Mouse (Mus musculus) large intestine, adult 2 months (tissue): ENCODE data around the gene Dnah11. TPM values are rescaled to one million over a fixed set of nuclear protein-coding genes. Genes with fewer than 3 reads are reported as not detected.

Experiments used
- DNase-seq: peaks from one replicate; pipeline ENCODE4 v3.0.0-alpha.2; 2012; ENCODE audit warnings: low read depth, low spot score
- WGBS: fragments of 180-500 bp; shearing (Covaris S2); methylation state at CpG from one replicate; pipeline ENCODE4 v1.1.7; 2018; 5-methylcytosine and 5-hydroxymethylcytosine counted together
- polyA plus RNA-seq: library from polyadenylated mRNA; depleted of rRNA; stranded (reverse); fragments of >200 nt; gene quantifications from 2 replicates; pipeline ENCODE4 v1.2.3, GENCODE M21; 2012

Dnah11 gene
- polyA plus RNA-seq, 1 experiment: 0.01 TPM

- 72% methylated on average over 5 of the region's 5 CpGs for WGBS
- DNase-seq: no peak
These were observed 99.1 kb downstream of the Dnah11 start for GRCm38 (mm10) chr12:118099694-118100093.

DNA sequence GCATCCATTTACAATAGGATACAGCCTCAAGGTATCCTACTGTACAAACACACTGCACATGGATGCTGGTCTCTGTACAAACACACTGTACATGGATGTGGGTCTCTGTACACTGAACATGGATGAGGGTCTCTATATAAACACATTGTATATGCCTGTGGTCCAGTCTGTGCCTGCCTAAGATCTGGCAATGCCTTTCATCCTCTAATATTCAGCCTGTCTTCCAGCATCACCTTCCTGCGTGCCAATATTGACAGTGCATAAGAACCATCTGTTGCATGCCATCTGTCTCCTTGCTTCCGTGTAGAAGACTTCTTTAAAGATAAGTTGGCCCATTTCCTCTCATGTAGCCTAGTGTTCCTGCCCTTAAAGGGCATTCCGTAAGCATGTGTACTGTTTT, 100.6 kb downstream of the Dnah11 start:
- no peak for DNase-seq
- WGBS: 76% methylated on average over 3 of the region's 3 CpGs

DNA sequence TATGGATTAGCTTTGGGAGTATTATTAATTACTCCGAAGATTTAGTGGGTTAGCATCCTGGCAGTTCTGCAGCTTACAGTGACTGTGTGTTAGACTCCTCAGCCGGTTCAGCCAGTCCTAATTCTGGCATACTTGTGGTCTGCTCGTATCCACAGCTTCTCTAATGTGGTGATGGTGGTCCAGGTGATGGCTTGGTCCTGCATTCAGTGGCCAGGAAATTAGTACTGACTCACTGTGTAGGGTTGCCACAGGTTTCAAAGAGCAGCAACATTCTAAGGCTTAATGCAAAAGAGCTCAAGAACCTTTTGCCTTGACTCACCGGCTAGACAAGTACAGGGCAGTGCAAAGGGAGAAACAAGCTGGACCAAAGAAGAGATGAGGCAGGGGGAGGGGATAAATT, 103.9 kb downstream of the Dnah11 start:
- WGBS: 82% methylated on average over 4 of the region's 4 CpGs
- DNase-seq: no peak

- 84% methylated on average over 1 of the region's 1 CpGs for WGBS
- no peak for DNase-seq
These were observed 113.6 kb downstream of the Dnah11 start for GRCm38 (mm10) chr12:118085291-118085690.

GRCm38 (mm10) chr12:118084806-118085205, 114.0 kb downstream of the Dnah11 start:
- WGBS: 83% methylated on average over 3 of the region's 3 CpGs
- no peak for DNase-seq

GRCm38 (mm10) chr12:118084134-118084533, 114.7 kb downstream of the Dnah11 start:
- 80% methylated on average over 5 of the region's 5 CpGs for WGBS
- DNase-seq: no peak

DNA sequence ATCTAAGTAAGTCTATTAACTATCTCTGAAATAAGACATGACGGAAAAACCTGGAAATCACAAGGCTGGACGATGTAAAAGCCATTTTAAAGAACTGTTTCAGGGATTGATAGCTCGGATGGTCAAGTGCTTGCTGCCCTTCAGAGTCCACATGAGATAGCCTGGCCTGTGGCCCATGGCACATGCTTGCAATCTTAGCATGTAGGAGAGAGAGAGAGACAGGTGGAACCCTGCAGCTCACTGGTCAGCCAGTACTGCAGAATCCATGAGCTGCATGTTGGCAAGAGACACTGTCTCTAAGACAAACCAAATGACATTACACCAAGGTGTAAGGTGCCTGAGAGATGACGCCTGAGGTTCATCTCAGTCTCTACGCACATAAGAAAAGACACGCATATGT, 118.4 kb downstream of the Dnah11 start:
- 89% methylated on average over 6 of the region's 6 CpGs for WGBS
- no peak for DNase-seq

DNA sequence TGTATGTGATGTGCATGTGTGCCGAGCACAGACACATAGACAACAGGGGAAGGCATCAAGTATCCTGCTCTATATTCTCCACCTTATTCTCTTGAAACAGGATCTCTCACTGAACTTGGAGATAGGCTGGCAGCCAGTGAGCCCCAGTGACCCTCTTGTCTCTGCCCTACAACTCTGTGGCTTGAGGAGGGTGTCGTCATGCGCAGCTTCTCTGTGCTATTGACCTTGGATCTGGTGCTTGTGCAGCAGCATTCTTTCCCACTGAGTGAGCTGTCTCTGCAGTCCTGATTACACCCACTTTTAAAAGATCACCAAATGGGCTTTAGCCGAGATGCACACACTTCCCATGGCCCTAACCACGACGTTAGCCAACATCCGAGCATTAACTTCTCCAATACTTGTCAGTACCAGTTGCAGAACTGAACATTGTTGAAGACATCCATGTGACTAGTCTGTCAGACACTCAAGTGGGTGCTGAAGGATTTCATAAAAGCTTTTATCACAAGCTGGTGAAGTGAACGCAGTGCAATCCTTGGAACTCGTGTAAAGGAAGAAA, 120.3 kb downstream of the Dnah11 start:
- DNase-seq: no peak
- 56% methylated on average over 9 of the region's 9 CpGs for WGBS

DNA sequence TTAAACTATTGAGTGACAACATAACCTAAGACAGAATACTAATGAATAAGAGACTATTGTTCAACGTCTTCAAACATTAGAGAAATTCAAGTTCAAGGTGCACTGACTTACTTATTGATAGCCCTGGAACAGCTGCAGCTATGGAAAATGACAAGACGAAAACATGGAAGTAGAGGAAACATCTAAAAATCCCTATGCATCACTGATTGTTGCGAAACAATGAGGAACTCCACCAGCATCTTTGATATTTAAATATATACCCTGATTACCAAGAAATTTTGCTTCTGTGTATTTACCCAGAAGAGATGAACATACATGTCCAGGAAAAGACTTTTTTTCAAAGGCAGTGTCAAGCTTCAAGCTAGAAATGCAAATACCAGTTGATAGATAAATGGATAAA, 122.0 kb downstream of the Dnah11 start:
- WGBS: 62% methylated on average over 3 of the region's 3 CpGs
- DNase-seq: no peak

DNA sequence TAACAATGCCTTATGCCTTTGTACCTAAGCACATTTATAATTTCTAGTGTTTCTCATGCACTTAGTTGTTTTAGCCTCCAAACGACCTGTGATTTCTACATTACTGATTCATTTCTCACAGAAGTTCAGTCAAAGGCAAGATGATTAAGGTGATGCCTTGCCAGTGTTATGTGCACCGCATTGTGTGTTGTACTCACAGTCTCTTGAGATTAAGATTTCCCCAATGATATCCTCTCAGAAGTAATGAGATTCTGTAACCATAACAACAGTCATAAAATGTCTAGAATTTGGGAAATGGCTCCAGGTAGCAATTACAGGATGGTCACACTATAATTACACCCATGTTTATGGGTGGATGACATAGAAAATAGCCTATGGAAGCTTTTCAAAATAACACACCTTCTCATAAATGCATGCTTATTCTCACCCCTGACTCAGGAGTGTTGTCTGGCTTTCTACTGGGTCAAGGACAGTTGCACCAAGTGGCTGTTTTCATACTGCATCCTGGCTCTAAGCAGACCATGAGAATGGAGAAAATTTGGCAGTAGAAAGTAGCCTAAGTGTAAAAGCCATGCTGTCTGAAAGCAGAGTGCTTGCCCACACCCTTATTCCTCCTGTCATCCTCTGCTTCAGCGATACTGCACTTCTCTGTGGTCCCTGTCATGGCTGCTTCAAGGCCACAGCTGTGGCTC, 126.5 kb downstream of the Dnah11 start:
- WGBS: 63% methylated on average over 3 of the region's 3 CpGs

DNA sequence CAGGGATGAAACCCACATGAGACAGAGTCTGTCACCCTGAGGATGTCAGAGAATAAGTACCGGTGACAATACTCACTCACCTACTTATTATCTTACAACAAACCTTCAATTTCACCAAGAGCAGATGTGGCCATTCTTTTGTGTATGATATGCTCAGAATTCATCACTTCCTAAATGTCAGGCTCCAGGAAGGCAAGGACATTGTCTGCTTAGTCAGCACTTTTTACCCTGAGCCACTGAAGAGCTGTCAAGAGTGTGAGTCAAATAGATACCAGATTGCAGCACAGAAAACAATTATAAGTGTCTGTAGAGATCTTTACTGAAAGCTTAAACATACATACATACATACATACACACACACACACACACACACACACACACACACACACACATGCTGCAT, 127.2 kb downstream of the Dnah11 start:
- WGBS: 95% methylated on average over 1 of the region's 1 CpGs
- no peak for DNase-seq

More for the DNA sequence above, 126.5 kb downstream of the Dnah11 start:
- no peak for DNase-seq

- 47% methylated on average over 4 of the region's 4 CpGs for WGBS
- DNase-seq: no peak
These were observed 130.1 kb downstream of the Dnah11 start for GRCm38 (mm10) chr12:118068785-118069184.

DNA sequence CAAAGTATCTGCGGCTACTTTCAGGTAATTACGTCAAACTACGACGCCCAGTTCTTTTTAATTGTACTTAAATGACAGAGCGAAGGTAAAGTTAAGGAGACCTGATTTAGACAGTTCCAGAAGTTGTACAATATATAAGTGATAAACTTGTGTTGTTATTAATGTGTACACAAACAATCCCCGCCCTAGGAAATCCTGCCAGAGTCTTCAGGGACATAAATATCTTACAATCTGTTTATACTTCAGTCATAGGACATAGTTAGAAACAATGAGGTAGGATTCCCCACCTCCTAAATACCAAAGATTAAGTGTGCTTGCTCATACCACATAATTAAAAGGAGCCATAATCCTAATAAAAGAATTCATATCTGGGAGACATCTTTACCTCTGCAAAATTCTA, 136.5 kb downstream of the Dnah11 start:
- 83% methylated on average over 6 of the region's 6 CpGs for whole genome bisulfite sequencing
- no peak for DNase-seq

GRCm38 (mm10) chr12:118056876-118057275, 142.0 kb downstream of the Dnah11 start:
- DNase-seq: no peak
- WGBS: 66% methylated on average over 10 of the region's 10 CpGs

- WGBS: 81% methylated on average over 4 of the region's 4 CpGs
- DNase-seq: no peak
These were observed 153.5 kb downstream of the Dnah11 start for GRCm38 (mm10) chr12:118045381-118045780.

DNA sequence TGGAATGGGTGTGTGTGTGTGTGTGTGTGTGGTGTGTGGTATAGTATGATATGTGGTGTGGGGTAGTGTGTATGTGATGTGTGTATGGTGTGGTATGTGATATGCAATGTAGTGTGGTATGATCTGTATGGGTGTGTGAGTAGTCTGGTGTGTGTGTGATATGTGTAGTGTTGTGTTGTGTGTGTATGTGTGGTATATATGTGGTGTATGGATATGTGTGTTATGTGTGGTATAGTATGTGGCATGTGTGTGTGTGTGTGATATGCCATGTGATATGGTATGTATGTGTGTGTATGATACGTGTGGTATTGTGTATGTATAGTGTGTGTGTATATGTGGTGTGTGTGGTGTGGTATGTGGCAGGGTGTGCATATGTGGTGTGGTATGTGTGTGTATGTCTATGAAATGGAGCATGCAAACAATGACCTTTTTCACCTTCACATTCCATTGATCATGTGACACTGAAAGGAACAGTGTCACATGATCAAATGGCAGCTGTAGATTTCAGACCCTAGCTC, 155.7 kb downstream of the Dnah11 start:
- DNase-seq: no peak
- 98% methylated on average over 1 of the region's 1 CpGs for WGBS

- WGBS: 70% methylated on average over 2 of the region's 2 CpGs
- DNase-seq: no peak
These were observed 156.6 kb downstream of the Dnah11 start for GRCm38 (mm10) chr12:118042196-118042595.

DNA sequence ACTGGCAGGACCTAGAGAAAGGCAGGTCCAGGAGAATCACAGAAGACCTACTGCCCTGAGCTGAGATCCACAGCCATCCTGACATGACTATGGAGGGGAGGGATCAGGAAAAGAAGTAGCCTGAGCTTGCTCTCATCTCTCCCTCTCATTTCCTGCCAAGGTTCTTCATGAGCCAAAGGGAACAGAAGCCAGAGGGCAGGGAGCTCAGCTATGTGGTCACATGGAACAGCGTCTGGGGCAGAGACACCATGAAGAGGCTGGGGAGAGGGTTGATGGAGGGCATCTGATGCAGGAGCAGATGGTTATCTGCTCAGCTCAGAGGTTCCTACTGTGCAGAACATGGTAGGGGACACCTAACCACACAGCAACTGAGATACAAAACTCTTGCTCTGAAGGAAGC, 163.9 kb downstream of the Dnah11 start:
- 63% methylated on average over 1 of the region's 1 CpGs for WGBS
- no peak for DNase-seq

DNA sequence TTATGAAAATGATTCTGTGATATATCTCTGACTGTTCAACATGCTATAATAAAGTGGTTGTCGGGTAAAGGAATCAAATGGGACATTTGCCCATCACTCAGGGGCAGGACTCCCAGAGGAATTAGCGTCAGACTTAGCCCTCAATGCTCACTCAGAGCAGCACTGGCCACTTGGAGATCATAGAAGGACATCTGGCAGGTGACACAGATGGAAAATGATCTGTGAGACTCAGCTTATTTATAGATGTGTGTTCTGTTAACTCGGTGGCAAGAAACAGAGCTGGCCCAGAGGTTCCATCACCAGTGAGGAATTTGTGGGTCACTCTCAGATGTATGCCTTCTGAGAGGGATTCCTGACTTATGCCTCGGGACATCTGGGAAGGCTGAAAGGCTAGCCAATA, 173.1 kb downstream of the Dnah11 start:
- no peak for DNase-seq

GRCm38 (mm10) chr12:118018936-118019335, 179.9 kb downstream of the Dnah11 start:
- no peak for DNase-seq
- 81% methylated on average over 6 of the region's 6 CpGs for whole genome bisulfite sequencing

More for the DNA sequence above, 173.1 kb downstream of the Dnah11 start:
- WGBS: 69% methylated on average over 4 of the region's 4 CpGs

DNA sequence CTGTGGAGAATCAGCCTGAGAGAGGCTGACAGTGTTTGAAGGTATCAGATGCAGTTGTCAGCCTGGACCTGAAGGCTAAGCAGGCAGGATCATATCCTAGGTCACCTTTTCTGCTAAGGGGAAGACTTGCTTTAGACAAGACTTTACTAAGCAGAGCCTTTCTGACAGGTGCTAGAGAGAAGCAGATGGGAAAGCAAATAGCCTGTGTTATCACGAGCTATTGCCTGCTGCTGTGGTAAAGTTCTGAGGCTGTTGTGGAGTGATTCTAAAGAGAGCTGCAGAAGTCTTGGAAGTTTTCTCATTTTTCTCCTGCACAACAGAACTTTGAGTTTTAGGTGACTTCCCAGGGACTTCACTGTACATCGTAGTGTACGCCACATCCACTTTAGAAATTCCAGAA, 185.0 kb downstream of the Dnah11 start:
- WGBS: 84% methylated on average over 3 of the region's 3 CpGs
- DNase-seq: no peak
